Mouse (Mus musculus) frontal cortex, postnatal 36 days (tissue): ENCODE measurements around the gene Itga1.

Source experiments
- DNase-seq, 2 experiments: peaks; one replicate each; pipeline ENCODE4 v3.0.0; 2022; ENCODE audit warnings: low spot score in 2 of 2

Itga1 gene

GRCm38 (mm10) chr13:114987161-114987560 is 114.6 kb downstream of the Itga1 start:
- DNase-seq, result no peak

GRCm38 (mm10) chr13:114984658-114985057 is 117.1 kb downstream of the Itga1 start:
- no peak for DNase-seq

GRCm38 (mm10) chr13:114983116-114983515 is 118.6 kb downstream of the Itga1 start:
- no peak for DNase-seq

GRCm38 (mm10) chr13:114980831-114981419 is 120.8 kb downstream of the Itga1 start:
- no peak for DNase-seq

GRCm38 (mm10) chr13:114974484-114975042 is 127.2 kb downstream of the Itga1 start:
- no peak for DNase-seq

GRCm38 (mm10) chr13:114971905-114972304 is 129.9 kb downstream of the Itga1 start:
- no peak for DNase-seq

- peak; percentile 85 to 91 for DNase-seq
Measured at GRCm38 (mm10) chr13:114964233-114964632, 137.5 kb downstream of the Itga1 start.

GRCm38 (mm10) chr13:114954516-114954915 is 147.2 kb downstream of the Itga1 start:
- DNase-seq, result no peak

GRCm38 (mm10) chr13:114933541-114933940 is 168.2 kb downstream of the Itga1 start:
- no peak for DNase-seq

- peak; percentile 10 to 26 for DNase-seq
Measured at GRCm38 (mm10) chr13:114931775-114932294, 169.9 kb downstream of the Itga1 start, which contains the start of gene Itga2. Gene Itga2 (minus strand): TSS chr13:114932100.

GRCm38 (mm10) chr13:114930996-114931649 is 170.6 kb downstream of the Itga1 start:
- DNase-seq, result peak in 1 of 2 experiments; percentile 15

GRCm38 (mm10) chr13:114924785-114925184 is 177.0 kb downstream of the Itga1 start:
- no peak for DNase-seq

- no peak for DNase-seq
Measured at GRCm38 (mm10) chr13:114923331-114923730, 178.4 kb downstream of the Itga1 start.

- no peak for DNase-seq
Measured at GRCm38 (mm10) chr13:114915767-114916166, 186.0 kb downstream of the Itga1 start.

GRCm38 (mm10) chr13:114914963-114915362 is 186.8 kb downstream of the Itga1 start:
- no peak for DNase-seq

GRCm38 (mm10) chr13:114914559-114914958 is 187.2 kb downstream of the Itga1 start:
- DNase-seq, result no peak

GRCm38 (mm10) chr13:114910629-114911028 is 191.1 kb downstream of the Itga1 start:
- DNase-seq, result no peak

GRCm38 (mm10) chr13:114909514-114909913 is 192.2 kb downstream of the Itga1 start:
- DNase-seq, result no peak

GRCm38 (mm10) chr13:114907876-114908275 is 193.9 kb downstream of the Itga1 start:
- DNase-seq, result no peak
